Mouse (Mus musculus): ENCODE measurements around the gene Scp2.
A peak's percentile ranks its signal among the peaks of the same experiment; 100 is the strongest.
"Not testable (repeated sequence)": the region's sequence is repeated elsewhere in the genome, so short reads cannot be mapped to it uniquely, and the experiment has no call there.

Scp2 gene

GRCm38 (mm10) chr4:108144880-108145279 lies at the start of gene Scp2:
Gene Scp2 (minus strand): TSS chr4:108144998.
- DNase-seq (ENCODE audit: low read depth): no peak

GRCm38 (mm10) chr4:108192821-108193323 lies 48.1 kb upstream of the Scp2 start:
- no peak for DNase-seq (ENCODE audit: low read depth)

GRCm38 (mm10) chr4:108182278-108182677 lies 37.5 kb upstream of the Scp2 start:
- DNase-seq (ENCODE audit: low read depth): no peak

DNA sequence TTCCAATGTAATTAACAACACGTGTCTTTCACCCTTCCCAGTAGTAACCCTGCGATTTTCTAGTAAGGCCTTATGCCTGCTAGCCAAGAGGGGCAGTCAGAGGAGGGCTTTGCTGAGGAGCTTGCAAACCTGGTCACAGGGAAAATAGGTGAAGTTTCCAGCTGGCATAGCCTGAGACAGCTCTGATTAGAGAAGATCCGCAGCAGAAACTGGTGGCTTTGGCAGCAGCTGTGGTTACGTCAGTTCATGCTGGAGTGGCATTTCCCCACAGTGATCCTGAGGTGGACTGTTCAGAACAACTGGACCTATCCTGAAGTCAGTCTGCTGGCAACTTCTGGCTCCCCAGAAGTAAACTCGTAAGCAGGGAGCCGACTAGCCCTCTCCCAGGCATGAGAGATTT lies 23.3 kb upstream of the Scp2 start:
- no peak for DNase-seq (ENCODE audit: low read depth)

DNA sequence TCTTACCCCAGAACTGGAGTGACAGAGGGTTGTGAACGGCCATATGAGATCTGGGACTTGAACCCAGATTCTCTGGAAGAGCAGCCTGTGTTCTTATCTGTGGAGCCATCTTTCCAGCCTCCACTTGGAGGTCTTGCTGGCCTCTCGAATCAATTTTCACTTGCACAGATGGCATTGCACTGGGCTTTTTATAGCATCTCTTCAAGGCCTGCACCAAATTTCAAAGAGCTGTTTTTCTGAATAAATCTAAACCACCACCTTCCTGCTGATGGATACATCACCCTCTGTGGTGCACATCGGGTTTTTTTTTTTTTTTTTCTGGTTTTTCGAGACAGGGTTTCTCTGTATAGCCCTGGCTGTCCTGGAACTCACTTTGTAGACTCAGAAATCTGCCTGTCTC lies 22.1 kb upstream of the Scp2 start:
- no peak for DNase-seq (ENCODE audit: low read depth)

DNA sequence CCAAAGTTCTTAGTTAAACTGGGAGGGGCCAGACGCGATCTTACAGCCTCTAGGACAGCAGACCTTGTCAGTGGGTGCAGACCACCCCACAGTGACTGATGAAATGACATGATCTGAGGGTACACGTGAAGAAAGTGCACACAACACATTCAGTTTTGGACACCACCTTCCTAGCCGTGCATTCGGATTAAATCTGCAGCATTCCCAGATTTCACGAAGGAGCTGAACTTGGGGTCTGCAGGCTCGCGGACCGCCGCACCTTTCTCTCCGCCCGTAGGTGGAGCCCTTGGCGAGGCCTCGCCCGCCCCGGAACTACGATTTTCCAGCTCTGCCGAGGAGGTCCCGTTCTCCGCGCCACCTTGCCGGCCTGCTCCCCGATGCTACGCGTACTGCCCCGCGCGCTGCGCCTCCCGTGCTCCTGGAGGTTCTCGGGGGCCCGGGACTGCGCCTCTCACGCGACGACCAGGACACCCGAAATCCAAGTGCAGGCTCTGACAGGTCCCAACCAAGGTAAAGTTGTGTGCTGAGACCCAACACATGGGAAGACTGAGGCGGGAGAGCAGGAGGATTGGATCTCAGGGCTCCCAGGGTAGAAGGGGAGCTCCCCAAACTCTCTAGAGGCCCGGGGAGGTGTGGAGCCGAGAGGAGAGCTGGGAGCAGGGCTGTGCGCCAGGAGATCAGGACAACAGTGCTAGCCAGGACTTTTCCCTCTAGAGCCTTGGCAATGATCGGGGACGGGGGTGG lies 20.5 kb upstream of the Scp2 start, which contains the start of gene Echdc2:
Gene Echdc2 (plus strand): TSS at position 286 of the 744 bp plus-strand sequence.
- no peak for DNase-seq (ENCODE audit: low read depth)

GRCm38 (mm10) chr4:108163291-108163690 lies 18.5 kb upstream of the Scp2 start:
- DNase-seq (ENCODE audit: low read depth): no peak

DNA sequence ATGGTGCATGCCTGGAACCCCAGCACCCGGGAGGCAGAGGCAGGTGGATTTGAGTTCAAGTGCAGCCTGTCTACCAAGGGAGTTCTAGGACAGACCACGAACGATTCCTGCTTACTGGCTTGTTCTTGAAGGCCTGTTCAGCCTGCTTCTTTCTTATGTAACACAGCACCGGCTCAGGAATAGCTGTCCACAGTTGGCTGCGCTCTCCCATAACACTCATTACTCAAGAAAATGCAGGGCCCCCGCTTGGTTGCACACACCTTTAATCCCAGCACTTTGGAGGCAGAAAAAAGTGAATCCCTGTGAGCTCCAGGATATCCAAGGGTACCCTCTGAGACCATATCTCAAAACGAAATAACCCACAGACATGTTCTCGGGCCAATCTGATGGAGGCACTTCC lies 17.1 kb upstream of the Scp2 start:
- no peak for DNase-seq (ENCODE audit: low read depth)

DNA sequence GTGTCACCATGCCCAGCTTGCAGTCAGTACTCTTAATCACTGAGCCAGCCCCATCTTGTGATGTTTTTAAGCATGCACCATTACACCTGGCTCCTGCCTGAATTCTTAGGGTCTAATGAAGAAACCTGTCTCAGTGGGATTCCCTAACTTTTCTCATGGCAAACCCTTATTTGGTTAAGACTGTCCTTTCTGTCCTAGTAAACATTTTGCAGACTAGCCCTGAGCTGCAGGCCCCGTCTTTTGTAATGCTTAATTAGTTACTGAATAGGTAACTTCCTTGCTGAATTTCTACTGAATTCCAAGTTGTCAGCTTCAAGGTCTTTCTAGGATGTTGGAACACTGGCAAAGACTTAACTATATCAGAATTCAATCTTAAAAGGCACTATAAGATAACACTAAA lies 10.3 kb upstream of the Scp2 start:
- not testable (repeated sequence) for DNase-seq (ENCODE audit: low read depth)

DNA sequence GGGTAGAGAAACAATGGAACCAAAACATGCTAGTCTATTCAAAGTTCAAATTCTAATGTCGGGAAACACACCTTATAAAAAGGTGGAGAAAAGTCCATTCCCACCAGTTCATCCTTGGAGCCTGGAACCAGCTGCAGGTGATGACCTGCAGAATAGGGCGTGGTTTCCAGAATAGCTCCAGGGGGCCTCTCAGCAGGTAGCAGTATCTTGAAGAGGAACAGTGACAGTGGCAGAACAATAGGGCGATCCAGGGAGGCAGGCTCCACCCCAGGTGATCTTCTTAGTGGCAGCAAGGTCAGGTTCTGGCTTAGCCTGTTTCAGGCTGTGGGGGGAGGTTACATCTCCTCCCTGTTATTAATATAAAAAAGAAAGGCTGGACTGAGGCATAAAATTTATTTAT lies 756 bp upstream of the Scp2 start:
- not testable (repeated sequence) for DNase-seq (ENCODE audit: low read depth)

- DNase-seq (ENCODE audit: low read depth): no peak
Observed at GRCm38 (mm10) chr4:108143778-108144177, 1.0 kb downstream of the Scp2 start.

DNA sequence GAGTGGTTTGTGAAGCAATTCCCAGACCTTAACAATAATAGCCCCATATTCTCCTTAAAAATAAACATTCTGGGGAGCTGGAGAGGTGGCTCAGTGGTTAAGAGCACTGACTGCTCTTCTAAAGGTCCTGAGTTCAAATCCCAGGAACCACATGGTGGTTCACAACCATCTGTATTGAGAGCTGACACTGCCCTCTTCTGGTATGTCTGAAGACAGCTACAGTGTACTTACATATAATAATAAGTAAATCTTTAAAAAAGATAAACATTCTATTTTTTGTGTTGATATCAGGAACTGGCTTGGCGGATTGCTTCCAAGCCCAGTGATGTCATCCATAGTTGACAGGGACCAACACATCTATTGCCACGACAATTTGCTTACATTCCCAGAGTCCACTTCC lies 1.6 kb downstream of the Scp2 start:
- peak; percentile 52 for DNase-seq (ENCODE audit: low read depth)

DNA sequence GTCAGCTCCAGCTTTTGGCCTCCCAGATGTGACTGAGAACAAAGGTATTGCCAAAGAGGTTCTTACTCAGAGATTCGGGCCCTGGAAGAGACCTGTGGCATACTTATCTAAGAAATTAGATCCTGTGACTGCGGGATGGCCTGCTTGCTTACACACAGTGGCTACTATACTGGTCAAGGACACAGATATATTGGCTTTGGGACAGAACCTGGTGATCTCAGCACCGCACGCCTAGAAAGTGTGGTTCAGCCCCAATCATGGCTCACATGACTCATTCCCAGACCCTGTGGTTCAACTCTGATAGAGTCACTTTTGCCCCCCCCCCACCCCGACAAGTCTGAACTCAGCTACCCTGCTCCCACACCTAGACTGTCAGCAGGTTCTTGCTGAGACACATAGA lies 7.9 kb downstream of the Scp2 start:
- no peak for DNase-seq (ENCODE audit: low read depth)

GRCm38 (mm10) chr4:108130452-108130851 lies 14.3 kb downstream of the Scp2 start:
- DNase-seq (ENCODE audit: low read depth): no peak

DNA sequence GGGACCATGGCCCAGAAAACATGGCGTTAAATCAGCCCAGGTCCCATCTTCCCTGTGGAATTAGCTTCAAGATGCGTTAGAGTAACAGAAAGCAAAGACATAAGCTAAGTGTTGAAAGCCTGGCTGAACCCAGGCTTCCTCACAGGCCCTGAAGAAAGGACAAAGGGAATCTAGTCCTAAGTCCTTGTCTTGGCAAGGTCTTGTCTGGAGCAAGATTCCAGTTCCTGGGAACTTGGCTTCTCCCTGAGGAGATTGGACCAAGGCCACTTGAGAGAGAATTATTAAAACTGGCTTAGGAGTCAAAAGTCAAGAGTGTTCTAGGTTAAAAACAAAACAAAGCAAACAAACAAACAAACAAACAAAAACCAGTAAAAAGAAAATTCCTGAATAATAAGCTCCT lies 16.5 kb downstream of the Scp2 start:
- no peak for DNase-seq (ENCODE audit: low read depth)

DNA sequence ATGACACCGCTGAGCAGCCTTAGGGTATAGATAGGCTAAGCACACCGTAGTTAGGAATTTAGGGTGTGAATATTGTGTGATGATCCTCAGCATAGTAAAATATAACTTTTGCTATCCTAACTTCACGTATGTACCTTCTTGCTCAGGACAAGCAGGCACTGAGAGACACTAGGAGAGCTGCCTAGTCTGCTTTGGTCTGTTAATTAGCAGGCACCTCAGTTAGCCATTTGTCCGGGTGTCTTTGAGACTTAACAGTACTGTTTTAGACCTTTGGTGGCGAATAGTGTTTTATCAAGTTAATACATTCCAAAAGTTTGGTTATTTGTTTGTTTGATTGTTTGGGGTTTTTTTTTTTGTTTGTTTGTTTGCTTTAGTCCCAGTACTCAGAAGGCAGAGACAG lies 17.3 kb downstream of the Scp2 start:
- DNase-seq (ENCODE audit: low read depth): no peak

GRCm38 (mm10) chr4:108126260-108126659 lies 18.5 kb downstream of the Scp2 start:
- DNase-seq (ENCODE audit: low read depth): no peak

DNA sequence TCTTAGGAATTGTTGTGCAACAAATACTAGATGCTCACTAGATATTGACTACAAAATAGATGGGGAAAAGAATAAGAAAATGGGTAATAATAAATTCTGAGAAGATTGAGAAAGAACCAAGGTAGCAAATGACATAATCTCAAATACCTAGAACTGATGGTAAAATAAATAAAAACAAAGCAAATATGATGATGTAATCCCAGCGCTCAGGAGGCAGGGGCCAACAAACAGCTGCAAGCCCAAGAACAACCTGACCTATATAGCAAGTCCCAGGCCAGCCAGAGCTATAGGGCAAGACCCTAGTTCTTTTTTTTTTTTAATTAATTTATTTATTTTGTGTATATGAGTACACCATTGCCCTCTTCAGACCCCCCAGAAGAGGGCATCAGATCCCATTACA lies 20.7 kb downstream of the Scp2 start:
- DNase-seq (ENCODE audit: low read depth): no peak

GRCm38 (mm10) chr4:108117924-108118876 lies 26.6 kb downstream of the Scp2 start:
- peak; percentile 99 for DNase-seq (ENCODE audit: low read depth)

GRCm38 (mm10) chr4:108117488-108117887 lies 27.3 kb downstream of the Scp2 start:
- DNase-seq (ENCODE audit: low read depth): peak; percentile 59

DNA sequence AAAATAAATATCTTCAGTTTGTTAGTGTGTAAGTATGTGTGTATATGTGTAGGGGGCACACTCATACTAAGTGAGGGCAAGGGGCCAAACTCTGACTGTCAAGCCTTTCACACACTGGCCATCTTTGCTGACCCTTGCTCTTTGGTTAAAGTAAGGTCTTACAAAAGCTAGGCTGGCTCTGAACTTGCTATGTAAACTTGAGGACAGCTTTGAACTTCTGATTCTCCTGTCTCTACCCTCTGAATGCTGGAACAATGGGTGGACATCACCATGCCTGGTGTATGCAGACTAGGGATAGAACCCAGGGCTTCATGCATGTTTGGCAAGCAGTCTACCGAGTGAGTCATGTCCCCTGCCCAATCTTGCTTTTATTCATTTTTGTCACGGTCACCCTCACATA lies 28.3 kb downstream of the Scp2 start:
- no peak for DNase-seq (ENCODE audit: low read depth)

- DNase-seq (ENCODE audit: low read depth): peak; percentile 64
Observed at GRCm38 (mm10) chr4:108110706-108111105, 34.1 kb downstream of the Scp2 start.

DNA sequence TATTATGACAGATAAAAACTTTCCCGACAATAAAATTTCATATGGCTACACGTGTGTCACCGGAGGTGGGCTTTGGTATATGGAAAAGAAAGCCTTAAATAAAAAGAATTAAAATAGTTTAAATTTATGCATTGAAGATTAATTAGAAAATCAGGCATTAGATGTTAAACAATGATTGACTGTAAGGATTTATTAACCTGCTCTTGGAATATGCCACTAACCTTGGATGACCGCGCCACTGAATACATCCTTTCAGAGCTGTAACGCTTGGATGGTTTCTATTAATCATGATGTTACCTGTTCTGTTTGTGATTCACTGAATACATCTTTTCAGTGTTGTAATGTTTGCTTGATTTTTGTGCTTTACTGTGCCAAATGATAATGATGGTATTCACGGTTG lies 35.1 kb downstream of the Scp2 start:
- DNase-seq (ENCODE audit: low read depth): no peak

Measured in NIH3T3 (cell line).